Mouse (Mus musculus): ENCODE data around the gene Gm10647.
"Not testable (repeated sequence)": the region's sequence is repeated elsewhere in the genome, so short reads cannot be mapped to it uniquely, and the experiment has no call there.

Gene Gm10647

DNA sequence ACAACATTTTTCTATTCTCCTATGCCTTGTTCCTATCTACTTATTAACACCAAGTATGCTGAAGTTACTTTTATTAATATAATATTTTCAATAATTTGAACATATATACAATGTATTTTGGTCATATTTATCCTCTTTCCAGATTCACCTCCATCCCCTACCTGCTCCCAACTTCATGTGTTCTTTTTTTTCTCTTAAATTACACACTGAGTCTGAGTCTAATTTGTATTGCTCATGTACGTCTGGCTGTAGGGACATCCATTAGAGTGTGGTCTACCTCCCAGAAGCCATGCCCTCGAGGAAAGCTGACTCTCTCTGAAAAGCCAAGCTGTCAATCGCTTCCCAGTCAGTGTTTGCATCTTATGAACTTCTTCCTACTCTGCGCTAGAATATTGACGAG is at the start of gene Gm10647:
Gene Gm10647, plus strand, starts transcription at position 301 of the 400 bp plus-strand sequence.
- DNase-seq (ENCODE audit: low spot score) = no peak

GRCm38 (mm10) chr9:66748390-66748789 is 48.4 kb upstream of the Gm10647 start:
- no peak for DNase-seq (ENCODE audit: low spot score)

GRCm38 (mm10) chr9:66752849-66753248 is 44.0 kb upstream of the Gm10647 start:
- no peak for DNase-seq (ENCODE audit: low spot score)

- DNase-seq (ENCODE audit: low spot score) = peak; percentile 13
Observed at GRCm38 (mm10) chr9:66760991-66761390, 35.8 kb upstream of the Gm10647 start.

- no peak for DNase-seq (ENCODE audit: low spot score)
Observed at GRCm38 (mm10) chr9:66768721-66769120, 28.1 kb upstream of the Gm10647 start.

DNA sequence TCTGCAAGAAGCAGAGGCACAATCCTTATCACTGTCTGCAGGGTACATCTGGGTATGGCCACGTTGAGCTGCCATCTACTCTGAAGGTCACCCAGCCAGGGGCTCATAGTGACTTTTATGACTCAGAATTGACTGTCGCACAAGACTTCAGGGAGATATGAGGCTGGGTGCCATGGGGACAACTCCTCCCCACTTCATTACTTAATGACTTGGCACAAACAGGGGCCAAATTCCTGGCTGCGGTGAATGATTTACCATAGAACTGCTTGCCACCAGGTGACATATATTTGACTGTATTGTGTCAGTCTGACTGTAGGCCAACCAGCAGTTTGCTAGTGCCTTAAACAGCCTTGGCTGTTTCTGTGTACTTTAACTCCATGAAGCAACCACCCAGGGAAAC is 27.6 kb upstream of the Gm10647 start:
- DNase-seq (ENCODE audit: low spot score) = no peak

GRCm38 (mm10) chr9:66770701-66771100 is 26.1 kb upstream of the Gm10647 start:
- DNase-seq (ENCODE audit: low spot score) = no peak

DNA sequence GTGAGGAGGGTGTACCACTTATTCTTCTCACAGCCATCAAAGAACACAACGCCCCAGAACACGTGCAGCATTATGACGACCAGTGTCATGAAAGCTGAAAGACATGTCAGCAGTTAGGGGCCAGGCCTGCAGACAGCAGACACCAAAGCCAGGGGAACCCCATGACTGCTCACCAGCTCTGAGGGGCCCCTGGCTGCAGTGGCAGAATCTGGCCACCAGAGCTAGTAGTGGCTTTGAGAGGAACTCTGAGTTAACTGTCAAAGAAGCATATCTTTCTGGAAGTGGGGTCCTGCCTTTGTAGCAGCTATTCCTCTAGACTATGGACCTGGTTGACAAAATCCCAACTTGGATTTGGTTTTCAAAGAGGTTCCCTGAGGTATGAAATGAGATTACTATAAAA is 12.3 kb upstream of the Gm10647 start:
- DNase-seq (ENCODE audit: low spot score) = not testable (repeated sequence)

- DNase-seq (ENCODE audit: low spot score) = peak; percentile 71
Observed at GRCm38 (mm10) chr9:66787821-66788220, 9.0 kb upstream of the Gm10647 start.

- DNase-seq (ENCODE audit: low spot score) = peak; percentile 19
Observed at GRCm38 (mm10) chr9:66794629-66795463, 2.0 kb upstream of the Gm10647 start.

DNA sequence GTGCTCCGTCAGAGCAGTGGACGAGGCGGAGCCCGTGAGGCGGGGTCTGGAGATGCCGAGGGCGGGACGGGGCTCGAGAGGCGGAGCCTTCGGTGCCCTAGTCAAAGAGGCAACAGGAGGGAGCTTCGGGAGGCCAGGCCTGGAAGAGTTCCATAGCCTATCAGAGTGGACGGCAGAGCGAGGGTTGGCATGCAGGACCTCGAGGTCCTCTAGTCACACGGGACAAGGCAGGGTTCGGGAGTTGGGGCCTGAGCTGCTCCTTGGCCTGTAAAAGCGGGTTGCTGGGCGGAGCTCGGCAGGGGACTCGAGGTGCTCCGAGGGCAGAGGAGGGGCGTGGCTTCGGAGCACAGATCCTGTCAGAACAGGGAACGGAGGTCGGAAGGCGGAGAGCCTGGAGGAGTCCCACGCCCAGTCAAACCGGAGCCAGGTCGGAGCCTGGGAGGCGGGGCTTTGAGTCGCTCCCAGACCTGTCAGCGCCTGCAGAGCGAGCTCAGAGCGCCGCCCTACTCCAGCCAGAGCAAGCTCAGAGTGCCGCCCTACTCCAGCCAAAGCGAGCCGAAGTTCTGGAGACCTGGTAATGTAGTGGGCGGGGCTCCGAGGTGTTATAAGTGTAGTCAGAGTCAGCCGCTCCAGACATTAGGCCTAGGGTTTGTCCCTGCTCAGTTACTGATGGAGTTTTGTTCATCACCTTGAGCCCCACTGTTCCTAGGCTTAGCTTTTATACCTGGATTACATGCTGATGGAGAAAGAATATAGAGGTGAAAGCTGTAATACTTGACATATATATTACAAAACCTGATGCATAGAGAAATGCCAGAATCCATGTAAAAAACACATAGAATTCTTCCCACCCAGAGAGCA is 1.1 kb upstream of the Gm10647 start, which contains the start of gene Aph1b:
Gene Aph1b, minus strand, starts transcription at position 27 of the 861 bp plus-strand sequence.
- DNase-seq (ENCODE audit: low spot score) = peak; percentile 98

DNA sequence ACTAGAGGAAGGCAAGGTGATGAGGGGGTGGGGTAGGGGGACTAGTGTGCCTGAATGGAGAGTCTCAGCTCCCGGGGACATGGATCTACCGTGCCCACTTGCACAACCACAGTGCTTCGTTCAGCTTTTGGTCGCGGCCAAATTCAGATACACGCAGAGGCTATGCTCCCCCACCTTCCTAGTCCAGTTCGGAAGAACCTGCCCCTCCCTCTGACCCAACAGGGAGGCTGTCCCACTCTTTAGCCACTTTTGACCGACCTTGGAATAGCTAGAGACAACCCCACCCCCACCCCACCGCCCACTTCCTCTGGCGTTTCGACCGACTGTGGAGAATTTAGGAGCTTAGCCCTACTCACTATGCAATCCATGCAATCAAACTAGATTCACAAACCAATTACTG is 5.1 kb downstream of the Gm10647 start:
- DNase-seq (ENCODE audit: low spot score) = no peak

- not testable (repeated sequence) for DNase-seq (ENCODE audit: low spot score)
Observed at GRCm38 (mm10) chr9:66805951-66806350, 9.1 kb downstream of the Gm10647 start.

GRCm38 (mm10) chr9:66813392-66813791 is 16.6 kb downstream of the Gm10647 start:
- peak; percentile 43 for DNase-seq (ENCODE audit: low spot score)

GRCm38 (mm10) chr9:66820996-66821395 is 24.2 kb downstream of the Gm10647 start:
- DNase-seq (ENCODE audit: low spot score) = no peak

GRCm38 (mm10) chr9:66822255-66822654 is 25.4 kb downstream of the Gm10647 start:
- not testable (repeated sequence) for DNase-seq (ENCODE audit: low spot score)

DNA sequence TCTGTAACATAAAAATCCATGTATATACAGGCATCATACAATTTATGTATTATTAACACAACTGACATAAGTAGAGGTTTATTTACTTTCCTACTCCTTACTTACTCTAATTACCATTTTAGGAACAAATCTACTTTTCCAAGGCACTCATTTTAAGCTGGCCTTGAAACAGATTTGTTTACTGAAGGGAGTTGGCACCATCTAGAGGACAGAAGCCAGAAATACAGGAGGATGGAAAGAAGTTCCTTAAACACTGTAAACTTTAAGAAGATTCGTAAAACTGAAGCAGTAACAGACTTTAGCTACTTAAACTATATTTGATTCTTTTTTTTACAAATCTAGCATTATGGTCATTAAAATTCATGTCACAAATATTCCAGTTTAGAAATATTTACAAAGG is 29.2 kb downstream of the Gm10647 start:
- peak; percentile 63 for DNase-seq (ENCODE audit: low spot score)

DNA sequence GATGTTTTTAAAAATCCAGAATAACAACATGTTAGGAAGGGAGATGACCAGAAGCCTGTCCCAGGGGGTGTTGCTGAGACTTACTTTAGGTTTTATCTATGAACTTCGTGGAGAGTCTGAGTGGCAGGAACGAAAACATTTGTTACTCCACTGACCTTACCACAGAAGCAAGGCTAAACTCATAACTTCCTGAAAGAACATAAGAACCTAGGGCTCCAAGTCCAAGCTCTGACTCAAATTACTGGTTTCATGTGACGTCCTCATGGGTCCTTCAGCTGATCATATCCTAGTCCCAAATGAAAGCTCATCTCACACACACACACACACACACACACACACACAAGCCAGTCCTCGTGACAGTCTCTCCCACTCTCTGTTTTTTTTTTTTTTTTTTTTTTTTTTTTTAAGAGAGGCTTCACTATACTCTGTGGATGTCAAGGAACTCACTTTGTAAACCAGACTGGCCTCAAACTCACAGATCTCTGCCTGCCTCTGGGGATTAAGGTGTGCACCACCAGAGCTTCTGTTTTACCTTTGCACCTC is 35.6 kb downstream of the Gm10647 start:
- no peak for DNase-seq (ENCODE audit: low spot score)

DNA sequence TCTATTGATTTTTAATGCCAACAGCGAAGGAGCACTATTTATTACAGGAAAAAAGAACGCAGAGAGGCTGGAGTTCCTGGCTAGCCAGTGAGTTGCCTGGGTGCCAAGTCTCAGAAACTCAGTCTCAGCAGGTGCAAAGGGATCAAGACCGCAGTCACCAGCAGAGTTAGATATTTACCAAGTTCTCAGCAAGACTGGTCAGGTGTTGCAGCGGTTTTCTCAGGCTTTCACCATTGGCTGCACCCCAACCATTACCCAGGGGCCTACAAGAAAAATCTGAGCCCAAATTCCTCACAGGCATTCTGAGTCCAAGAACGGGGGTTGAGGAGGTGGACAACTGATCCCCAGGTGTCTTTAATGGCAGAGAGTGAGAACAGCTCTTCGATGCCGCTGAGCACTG is 37.0 kb downstream of the Gm10647 start:
- DNase-seq (ENCODE audit: low spot score) = no peak

DNA sequence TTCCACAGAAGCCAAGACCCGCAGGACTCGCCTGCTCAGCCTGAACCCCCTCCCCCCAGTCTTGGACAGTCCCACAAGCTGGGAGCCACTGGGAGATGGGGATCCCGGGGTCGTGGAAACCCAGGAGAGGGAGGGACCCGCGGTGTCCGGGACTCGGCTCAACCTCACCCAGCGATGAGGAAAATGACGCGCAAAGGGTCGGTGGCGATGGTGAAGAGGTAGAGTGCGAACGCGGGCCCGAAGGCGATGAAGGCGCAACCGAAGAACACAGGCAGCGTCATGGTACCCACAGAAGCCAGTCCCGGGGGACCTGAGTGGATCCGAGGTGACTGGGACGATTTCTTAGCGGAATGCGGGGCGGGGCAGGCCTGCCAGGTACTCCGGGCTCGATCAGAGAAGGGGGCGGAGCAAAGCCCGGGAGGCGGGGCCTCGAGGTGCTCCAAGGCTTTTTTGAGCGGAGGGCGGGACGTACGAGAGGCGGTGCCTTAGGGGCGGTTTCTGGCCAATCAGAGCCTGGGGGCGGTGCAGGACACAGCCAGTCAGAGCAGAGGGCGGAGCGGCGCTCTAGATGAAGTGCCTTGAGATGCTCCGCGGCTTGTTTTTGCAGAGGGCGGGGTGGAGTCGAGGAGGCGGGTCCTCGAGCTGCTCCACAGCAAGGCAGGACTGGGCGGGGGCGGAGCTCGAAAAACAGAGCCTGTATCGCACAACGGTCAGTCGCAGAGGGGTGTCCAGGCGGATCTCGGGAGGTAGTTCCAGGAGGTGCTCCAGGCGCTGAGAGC is 37.7 kb downstream of the Gm10647 start, which contains the start of gene Aph1c:
Gene Aph1c, minus strand, starts transcription at position 409 of the 779 bp plus-strand sequence.
- DNase-seq (ENCODE audit: low spot score) = peak; percentile 88

GRCm38 (mm10) chr9:66835097-66835480 is 38.2 kb downstream of the Gm10647 start:
- no peak for DNase-seq (ENCODE audit: low spot score)

GRCm38 (mm10) chr9:66846822-66847221 is 50.0 kb downstream of the Gm10647 start:
- no peak for DNase-seq (ENCODE audit: low spot score)

Data from MN1 (cell line).